In genomic region chr2:147968671-147969070, GRCm38 (mm10) we compare ENCODE assay signal across 11 mouse cellular contexts.
DNase-seq lines count a peak whose midpoint lies in the region; ATAC-seq and TF ChIP-seq lines count a peak whose summit lies in the region.
"Had no signal": no experiment of that assay in that cellular context is flagged by ENCODE, and none has a peak within 500 bp of the region (broad histone marks: within the 10 kb centered on the region; RNA-seq: fewer than 3 reads in every experiment).

No protein-coding gene starts in this region.

- H3K79me2 ChIP-seq in heart, adult 2 months (replicated peaks; ENCODE audit: control insufficient read depth, insufficient read depth, low read length), result no peaks in the 10 kb centered on the region

- no peak for TF ChIP-seq POLR2A in thymus, adult 2 months (IDR thresholded peaks at IDR 0.05; ENCODE audit: control insufficient read depth, extremely low read depth, insufficient read depth, low read length, poor library complexity)
- TF ChIP-seq POLR2A in heart, adult 2 months (IDR thresholded peaks at IDR 0.05; ENCODE audit: insufficient read depth, low read depth, low read length), result no peak

- no peaks in the 10 kb centered on the region for H3K27me3 ChIP-seq in forebrain, embryonic 14.5 days (replicated peaks; ENCODE audit: control insufficient read depth, insufficient read depth, low read length)
- H3K27me3 ChIP-seq in thymus, adult 2 months (ENCODE audit: control insufficient read depth, insufficient read depth, low read length), result no peaks in the 10 kb centered on the region
- no peaks in the 10 kb centered on the region for H3K27me3 ChIP-seq in heart, adult 2 months (ENCODE audit: control insufficient read depth, insufficient read depth, low read length)
- H3K27me3 ChIP-seq: embryonic facial prominence, embryonic 12.5 days had no signal

- no peak overlapping the region for H3K27ac ChIP-seq in ES-E14 (ENCODE audit: insufficient read depth, low read depth, low read length, poor library complexity, severe bottlenecking)
- no peak overlapping the region for H3K27ac ChIP-seq in forebrain, embryonic 14.5 days (ENCODE audit: low read depth, low read length)
- no peak overlapping the region for H3K27ac ChIP-seq in thymus, adult 2 months (ENCODE audit: control insufficient read depth, insufficient read depth, low read length)
- no peak overlapping the region for H3K27ac ChIP-seq in heart, adult 2 months
- H3K27ac ChIP-seq: embryonic facial prominence, embryonic 12.5 days; heart, embryonic 13.5 days had no signal

- no peak overlapping the region for H3K4me3 ChIP-seq in ES-E14 (ENCODE audit: insufficient read depth in 1 of 2, low read depth in 1 of 2, low read length in 2 of 2, poor library complexity in 1 of 2, severe bottlenecking in 1 of 2)
- H3K4me3 ChIP-seq in forebrain, embryonic 14.5 days (ENCODE audit: low read depth, low read length), result no peak overlapping the region
- H3K4me3 ChIP-seq in thymus, adult 2 months (ENCODE audit: control insufficient read depth, insufficient read depth, low read length), result no peak overlapping the region
- H3K4me3 ChIP-seq in heart, adult 2 months, result no peak overlapping the region
- H3K4me3 ChIP-seq: embryonic facial prominence, embryonic 12.5 days; heart, embryonic 13.5 days had no signal

- H3K9ac ChIP-seq in ES-E14 (ENCODE audit: insufficient read depth, low read depth, low read length, poor library complexity, severe bottlenecking), result no peak overlapping the region
- no peak overlapping the region for H3K9ac ChIP-seq in forebrain, embryonic 14.5 days (ENCODE audit: low read length)
- H3K9ac ChIP-seq in heart, adult 2 months (ENCODE audit: low read depth, low read length), result no peak overlapping the region
- H3K9ac ChIP-seq: embryonic facial prominence, embryonic 12.5 days; heart, embryonic 13.5 days had no signal

- no peak for ATAC-seq in forebrain, embryonic 14.5 days
- ATAC-seq in megakaryocyte progenitor cell, adult 5-6 weeks (replicated peaks; ENCODE audit: poor library complexity), result no peak

- DNase-seq in ES-E14 (ENCODE audit: low read depth, low spot score), result peak; percentile 43
- peak; percentile 19 for DNase-seq in forebrain, embryonic 14.5 days (ENCODE audit: low spot score)
- peak; percentile 83 for DNase-seq in large intestine, adult 2 months (ENCODE audit: low read depth, low spot score)
- DNase-seq in lung, postnatal 36 days, result peak; percentile 75
- no peak for DNase-seq in thymus, adult 2 months
- no peak for DNase-seq in heart, adult 2 months
- DNase-seq in right cerebral cortex, postnatal 10 days (ENCODE audit: low spot score in 2 of 2), result no peak

- peak overlapping the region; percentile 22 for H3K4me2 ChIP-seq in forebrain, embryonic 14.5 days (ENCODE audit: low read length)
- H3K4me2 ChIP-seq: embryonic facial prominence, embryonic 12.5 days; heart, embryonic 13.5 days had no signal

- no peaks in the 10 kb centered on the region for H3K9me3 ChIP-seq in ES-E14 (ENCODE audit: control insufficient read depth, insufficient read depth, low read depth, low read length)
- no peaks in the 10 kb centered on the region for H3K9me3 ChIP-seq in forebrain, embryonic 14.5 days (replicated peaks; ENCODE audit: control insufficient read depth, low read length)
- H3K9me3 ChIP-seq: embryonic facial prominence, embryonic 12.5 days; heart, embryonic 13.5 days had no signal

- TF ChIP-seq CTCF in thymus, adult 2 months (IDR thresholded peaks at IDR 0.05; ENCODE audit: borderline replicate concordance, control insufficient read depth, extremely low read depth, insufficient read depth, low read length, poor library complexity), result no peak
- no peak for TF ChIP-seq CTCF in heart, adult 2 months (IDR thresholded peaks at IDR 0.05)

- in situ Hi-C loops in ES-E14 (cut with MboI; ENCODE audit: low sequenced_read_pairs in 2 of 2, unreplicated experiment in 2 of 2), result no loop called here

- 4% methylated on average over 10 of the region's 10 CpGs for WGBS in forebrain, embryonic 14.5 days
- 23% methylated on average over 10 of the region's 10 CpGs for WGBS in large intestine, adult 2 months
- whole genome bisulfite sequencing in thymus, adult 2 months, result 78% methylated on average over 10 of the region's 10 CpGs
- WGBS in heart, adult 2 months, result 54% methylated on average over 10 of the region's 10 CpGs

- intact Hi-C loops in heart, adult 2 months (cut with DNase I), result no loop called here

- TF ChIP-seq EP300 in heart, adult 2 months (IDR thresholded peaks at IDR 0.05; ENCODE audit: insufficient read depth, low read depth, low read length), result no peak

- peaks cover 0 to 7% of the 10 kb centered on the region in 2 experiments; a peak in 1 of 4 replicates for H3K4me1 ChIP-seq in ES-E14 (ENCODE audit: control insufficient read depth in 2 of 2, insufficient read depth in 2 of 2, low read length in 2 of 2, poor library complexity in 1 of 2)
- peaks cover 4% of the 10 kb centered on the region; the same call in 1 of the 2 replicates for H3K4me1 ChIP-seq in forebrain, embryonic 14.5 days (ENCODE audit: control insufficient read depth, insufficient read depth, low read length)
- no peaks in the 10 kb centered on the region for H3K4me1 ChIP-seq in thymus, adult 2 months (replicated peaks; ENCODE audit: control insufficient read depth, insufficient read depth, low read length)
- no peaks in the 10 kb centered on the region for H3K4me1 ChIP-seq in heart, adult 2 months (ENCODE audit: control insufficient read depth, insufficient read depth, low read length)
- H3K4me1 ChIP-seq: embryonic facial prominence, embryonic 12.5 days; heart, embryonic 13.5 days had no signal

- H3K36me3 ChIP-seq in ES-E14 (ENCODE audit: control insufficient read depth, insufficient read depth, low read length, poor library complexity, severe bottlenecking), result no peaks in the 10 kb centered on the region
- no peaks in the 10 kb centered on the region for H3K36me3 ChIP-seq in forebrain, embryonic 14.5 days (ENCODE audit: control insufficient read depth, insufficient read depth, low read length)
- H3K36me3 ChIP-seq in thymus, adult 2 months (ENCODE audit: control insufficient read depth, insufficient read depth, low read length), result no peaks in the 10 kb centered on the region
- H3K36me3 ChIP-seq in heart, adult 2 months (ENCODE audit: control insufficient read depth, insufficient read depth, low read length), result no peaks in the 10 kb centered on the region
- H3K36me3 ChIP-seq: embryonic facial prominence, embryonic 12.5 days; G1E; heart, embryonic 13.5 days had no signal

TF ChIP-seq in ES-E14, 5 proteins besides CTCF, POLR2A, EP300 and RAD21:
- TF ChIP-seq ZC3H11A (IDR thresholded peaks at IDR 0.05; ENCODE audit: borderline replicate concordance, low read depth, low read length) (no peak), HCFC1 (IDR thresholded peaks at IDR 0.05; ENCODE audit: borderline replicate concordance, insufficient read depth, low read length) (no peak), MAFK (IDR thresholded peaks at IDR 0.05; ENCODE audit: insufficient read depth, low read depth, low read length) (no peak), ZNF384 (IDR thresholded peaks at IDR 0.05; ENCODE audit: low read depth, low read length) (no peak), CHD2 (IDR thresholded peaks at IDR 0.05; ENCODE audit: low read depth, low read length) (no peak)

Comparison
In these comparisons a context has a peak if more than half of its experiments do, and no peak if none do; other contexts are left out.
1. DNase-seq: peak in ES-E14 (single experiment), forebrain, embryonic 14.5 days (single experiment), large intestine, adult 2 months (single experiment) and lung, postnatal 36 days (single experiment); none in thymus, adult 2 months (single experiment), heart, adult 2 months (0 of 2) and right cerebral cortex, postnatal 10 days (0 of 2).